Mouse (Mus musculus) forebrain, embryonic 12.5 days (tissue): Measurements from ENCODE around the gene Fam3b. TPM values are rescaled to one million over a fixed set of nuclear protein-coding genes. Genes with fewer than 3 reads are reported as not detected.

Experiments used
- ATAC-seq: fragments of 200-750 bp; cut with Nextera tagmentation; 2 replicates; pipeline ENCODE4 v1.8.0; 2017; ENCODE audit warnings: moderate TSS enrichment; ENCODE audit not compliant: low FRiP score
- H3K27ac ChIP-seq: fragments of 300-500 bp; sonication (generic); 2 replicates; pipeline ENCODE4 v1.5.1; 2016; ENCODE audit warnings: mild to moderate bottlenecking
- H3K27me3 ChIP-seq: fragments of 300-500 bp; sonication (generic); 2 replicates; pipeline ENCODE4 v1.6.1; 2016; ENCODE audit warnings: mild to moderate bottlenecking
- H3K36me3 ChIP-seq: fragments of 300-500 bp; sonication (generic); replicated peaks from 2 replicates; pipeline ENCODE4 v1.6.1; 2016; ENCODE audit warnings: mild to moderate bottlenecking
- H3K4me1 ChIP-seq: fragments of 300-500 bp; sonication (generic); 2 replicates; pipeline ENCODE4 v1.6.1; 2016
- H3K4me2 ChIP-seq: fragments of 300-500 bp; sonication (generic); 2 replicates; pipeline ENCODE4 v1.6.1; 2016; ENCODE audit warnings: mild to moderate bottlenecking, moderate library complexity
- H3K4me3 ChIP-seq: fragments of 300-500 bp; sonication (generic); replicated peaks from 2 replicates; pipeline ENCODE4 v1.5.1; 2016; ENCODE audit warnings: mild to moderate bottlenecking
- H3K9ac ChIP-seq: fragments of 300-500 bp; sonication (generic); 2 replicates; pipeline ENCODE4 v1.6.1; 2016; ENCODE audit warnings: mild to moderate bottlenecking
- H3K9me3 ChIP-seq: fragments of 300-500 bp; sonication (generic); 2 replicates; pipeline ENCODE4 v1.6.1; 2016
- WGBS: fragments of 180-500 bp; shearing (Covaris S2); methylation state at CpG from one replicate; pipeline ENCODE4 v1.1.7; 2016; 5-methylcytosine and 5-hydroxymethylcytosine counted together
- polyA plus RNA-seq: library from polyadenylated mRNA; unstranded; fragments of >200 nt; fragmentation: Nextera tagmentation; extraction: Ambion mirVana; gene quantifications from 2 replicates; pipeline ENCODE4 v1.2.1, GENCODE M21; 2016

Fam3b gene
- polyA plus RNA-seq = not detected in 2 replicates

GRCm38 (mm10) chr16:97514099-97514940 is at the start of gene Fam3b:
Fam3b (minus strand) TSS chr16:97514816.
- 86% methylated on average over 4 of the region's 4 CpGs for WGBS
- no peak within 1 kb of the TSS for H3K9ac ChIP-seq
- no peak for ATAC-seq
- no peaks in the 10 kb centered on the region for H3K27me3 ChIP-seq
- H3K4me2 ChIP-seq = no peak within 1 kb of the TSS
- H3K4me1 ChIP-seq = no peaks in the 10 kb centered on the region
- no peak within 1 kb of the TSS for H3K4me3 ChIP-seq
- H3K27ac ChIP-seq = no peak within 1 kb of the TSS
- no peaks in the 10 kb centered on the region for H3K36me3 ChIP-seq
- H3K9me3 ChIP-seq = no peaks in the 10 kb centered on the region

- ATAC-seq = no peak
- H3K4me1 ChIP-seq = no peaks in the 10 kb centered on the region
- H3K9me3 ChIP-seq = no peaks in the 10 kb centered on the region
- no peaks in the 10 kb centered on the region for H3K36me3 ChIP-seq
- H3K27ac ChIP-seq = no peak overlapping the region
- H3K4me3 ChIP-seq = no peak overlapping the region
- H3K27me3 ChIP-seq = no peaks in the 10 kb centered on the region
- H3K4me2 ChIP-seq = no peak overlapping the region
- WGBS = 77% methylated on average over 4 of the region's 4 CpGs
- no peak overlapping the region for H3K9ac ChIP-seq
Observed at GRCm38 (mm10) chr16:97544340-97544739, 29.7 kb upstream of the Fam3b start.

DNA sequence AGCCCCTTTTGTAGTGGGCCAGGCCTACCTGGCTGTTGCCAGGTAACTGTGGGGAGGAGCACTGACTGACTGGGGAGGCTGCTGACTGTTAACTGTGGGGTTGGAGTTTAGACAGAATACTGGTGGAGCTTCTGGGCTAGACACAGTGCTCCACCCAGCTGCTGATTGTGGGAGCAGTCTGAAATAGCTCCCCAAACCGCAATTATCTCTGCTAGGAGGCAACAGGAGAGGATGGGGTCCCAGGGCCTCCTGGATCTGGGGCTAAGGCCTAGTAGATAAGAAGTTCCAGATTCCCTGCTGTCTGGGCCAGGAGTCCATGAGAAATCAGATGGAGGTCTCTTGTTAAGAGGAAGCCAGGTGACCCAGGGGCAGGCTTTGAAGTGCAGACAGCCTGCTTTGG is 22.2 kb upstream of the Fam3b start:
- Histone ChIP-seq H3K27ac (no peak overlapping the region), H3K36me3 (no peaks in the 10 kb centered on the region), H3K9me3 (no peaks in the 10 kb centered on the region), H3K4me3 (no peak overlapping the region), H3K4me2 (no peak overlapping the region), H3K4me1 (peaks cover 30% of the 10 kb centered on the region), H3K27me3 (no peaks in the 10 kb centered on the region), H3K9ac (no peak overlapping the region)
- 71% methylated on average over 1 of the region's 1 CpGs for WGBS
- no peak for ATAC-seq

GRCm38 (mm10) chr16:97535808-97536413 is 21.3 kb upstream of the Fam3b start:
- no peaks in the 10 kb centered on the region for H3K36me3 ChIP-seq
- no peaks in the 10 kb centered on the region for H3K27me3 ChIP-seq
- 5% methylated on average over 3 of the region's 3 CpGs for WGBS
- ATAC-seq = peak; percentile 91
- H3K4me1 ChIP-seq = peaks cover 30% of the 10 kb centered on the region
- peak overlapping the region; percentile 31 for H3K4me2 ChIP-seq
- H3K9me3 ChIP-seq = no peaks in the 10 kb centered on the region
- no peak overlapping the region for H3K9ac ChIP-seq
- no peak overlapping the region for H3K4me3 ChIP-seq
- peak overlapping the region; percentile 75 for H3K27ac ChIP-seq

- H3K9ac ChIP-seq = no peak overlapping the region
- no peak overlapping the region for H3K4me3 ChIP-seq
- no peaks in the 10 kb centered on the region for H3K36me3 ChIP-seq
- H3K27me3 ChIP-seq = no peaks in the 10 kb centered on the region
- 49% methylated on average over 5 of the region's 5 CpGs for WGBS
- H3K4me2 ChIP-seq = 0 out of 2 replicates have a peak overlapping the region, but pooled peaks have one; percentile 31
- ATAC-seq = peak; percentile 7; the same call in 1 of the 2 replicates
- no peaks in the 10 kb centered on the region for H3K9me3 ChIP-seq
- peaks cover 30% of the 10 kb centered on the region for H3K4me1 ChIP-seq
- peak overlapping the region; percentile 75 for H3K27ac ChIP-seq
Observed at GRCm38 (mm10) chr16:97534876-97535461, 20.4 kb upstream of the Fam3b start.

DNA sequence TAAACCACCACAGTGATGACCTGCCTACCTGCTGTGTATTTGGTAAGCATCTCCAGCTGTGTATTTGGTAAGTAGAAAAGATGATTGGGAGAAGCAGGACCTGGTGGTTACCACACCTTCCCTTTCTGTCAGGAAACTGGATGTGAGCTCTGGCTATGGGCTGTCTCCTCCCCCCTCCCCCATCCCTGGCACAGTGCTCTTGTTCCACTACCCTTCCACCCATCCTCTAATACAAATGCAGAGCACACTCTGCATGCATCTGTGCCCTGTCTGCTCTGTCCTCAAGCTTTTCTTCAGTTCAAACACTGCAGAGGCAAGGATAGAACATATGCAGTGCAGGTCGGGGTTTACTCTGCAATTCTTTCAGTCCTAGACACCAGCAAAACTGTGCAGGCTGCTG is 19.8 kb upstream of the Fam3b start:
- no peak for ATAC-seq
- 38% methylated on average over 1 of the region's 1 CpGs for WGBS
- Histone ChIP-seq H3K27me3 (no peaks in the 10 kb centered on the region), H3K4me2 (no peak overlapping the region), H3K4me1 (peaks cover 30% of the 10 kb centered on the region), H3K9me3 (no peaks in the 10 kb centered on the region), H3K36me3 (no peaks in the 10 kb centered on the region), H3K4me3 (no peak overlapping the region), H3K27ac (no peak overlapping the region), H3K9ac (no peak overlapping the region)

GRCm38 (mm10) chr16:97533751-97534150 is 19.1 kb upstream of the Fam3b start:
- Histone ChIP-seq H3K9ac (no peak overlapping the region), H3K4me2 (no peak overlapping the region), H3K27me3 (no peaks in the 10 kb centered on the region), H3K4me1 (peaks cover 30% of the 10 kb centered on the region), H3K27ac (no peak overlapping the region), H3K4me3 (no peak overlapping the region), H3K9me3 (no peaks in the 10 kb centered on the region), H3K36me3 (no peaks in the 10 kb centered on the region)
- ATAC-seq = no peak
- WGBS = 91% methylated on average over 5 of the region's 5 CpGs

DNA sequence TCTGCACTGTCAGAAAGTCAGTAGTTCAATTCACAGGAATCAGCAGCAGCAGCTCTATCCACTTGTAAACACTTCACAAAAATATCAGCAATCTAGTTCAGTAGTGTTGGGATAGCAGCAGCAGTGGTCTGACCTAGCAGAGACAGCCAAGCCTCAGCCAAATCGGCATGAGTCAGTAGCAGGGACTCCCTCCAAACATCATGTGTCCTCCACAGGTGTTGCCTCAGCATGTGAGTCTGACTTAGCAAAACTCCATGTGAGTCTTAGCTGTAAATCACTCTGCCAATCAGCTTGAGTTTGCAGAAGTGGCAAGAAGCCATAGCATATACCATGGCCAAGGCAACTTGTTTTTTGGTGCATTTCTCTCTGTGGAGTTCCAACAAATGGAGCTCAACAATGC is 18.5 kb upstream of the Fam3b start:
- Histone ChIP-seq H3K4me1 (peaks cover 30% of the 10 kb centered on the region), H3K36me3 (no peaks in the 10 kb centered on the region), H3K9me3 (no peaks in the 10 kb centered on the region), H3K27me3 (no peaks in the 10 kb centered on the region), H3K4me3 (no peak overlapping the region), H3K9ac (no peak overlapping the region), H3K4me2 (no peak overlapping the region), H3K27ac (no peak overlapping the region)
- 90% methylated on average over 1 of the region's 1 CpGs for WGBS
- ATAC-seq = no peak

DNA sequence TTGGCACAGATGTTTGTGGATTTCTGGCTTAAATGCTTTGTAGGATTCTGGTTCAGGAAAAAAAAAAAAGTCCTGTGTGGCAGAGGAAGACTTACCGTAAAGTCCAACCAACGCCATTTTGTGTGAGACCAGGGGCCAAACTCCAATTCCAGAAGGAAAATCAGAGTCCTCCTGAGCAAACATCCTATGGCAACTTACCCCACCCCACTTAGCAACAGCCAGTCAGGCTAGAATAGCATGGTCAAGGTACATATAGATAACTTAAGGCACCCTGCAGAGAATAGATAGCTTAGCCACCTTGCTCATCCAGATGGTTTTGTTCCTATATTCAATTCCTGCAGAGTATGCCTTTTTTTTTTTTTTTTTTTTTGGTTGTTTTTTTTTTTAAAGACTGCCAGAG is 14.6 kb upstream of the Fam3b start:
- peaks cover under 1% of the 10 kb centered on the region; the same call in 1 of the 2 replicates for H3K4me1 ChIP-seq

DNA sequence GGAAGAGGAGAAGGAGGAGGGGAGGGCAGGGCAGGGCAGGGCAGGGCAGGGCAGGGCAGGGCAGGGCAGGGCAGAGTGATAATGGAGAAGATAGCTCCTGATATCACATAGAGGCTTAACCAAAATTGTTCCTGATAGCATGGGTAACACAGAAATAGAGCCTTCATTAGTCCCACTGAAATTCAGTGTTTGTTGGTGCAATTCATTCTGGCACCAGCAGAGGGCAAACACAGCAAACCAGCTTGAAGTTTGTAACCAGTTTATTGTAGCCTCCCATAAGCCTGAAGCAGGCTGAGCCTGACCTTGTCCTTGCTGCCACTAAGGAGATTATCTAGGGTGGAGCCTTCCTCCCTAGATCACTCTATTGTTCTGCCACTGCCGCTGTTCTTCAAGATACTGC is 8.4 kb upstream of the Fam3b start:
- WGBS = 17% methylated on average over 1 of the region's 1 CpGs
- no peak overlapping the region for H3K4me2 ChIP-seq
- H3K4me3 ChIP-seq = no peak overlapping the region
- ATAC-seq = no peak
- no peaks in the 10 kb centered on the region for H3K9me3 ChIP-seq
- 0 out of 2 replicates have a peak, but pooled peaks cover 3% of the 10 kb centered on the region for H3K27me3 ChIP-seq
- no peak overlapping the region for H3K27ac ChIP-seq
- H3K36me3 ChIP-seq = no peaks in the 10 kb centered on the region
- no peak overlapping the region for H3K9ac ChIP-seq
- H3K4me1 ChIP-seq = no peaks in the 10 kb centered on the region

More for the DNA sequence above, 14.6 kb upstream of the Fam3b start:
- no peaks in the 10 kb centered on the region for H3K36me3 ChIP-seq
- no peaks in the 10 kb centered on the region for H3K9me3 ChIP-seq
- H3K4me3 ChIP-seq = no peak overlapping the region
- no peak overlapping the region for H3K9ac ChIP-seq
- H3K4me2 ChIP-seq = no peak overlapping the region
- no peaks in the 10 kb centered on the region for H3K27me3 ChIP-seq
- 88% methylated on average over 2 of the region's 2 CpGs for WGBS
- H3K27ac ChIP-seq = no peak overlapping the region
- ATAC-seq = no peak

- Histone ChIP-seq H3K4me2 (no peak overlapping the region), H3K27me3 (0 out of 2 replicates have a peak, but pooled peaks cover 3% of the 10 kb centered on the region), H3K9me3 (no peaks in the 10 kb centered on the region), H3K36me3 (no peaks in the 10 kb centered on the region), H3K4me1 (no peaks in the 10 kb centered on the region), H3K27ac (no peak overlapping the region), H3K4me3 (no peak overlapping the region), H3K9ac (no peak overlapping the region)
- WGBS = 87% methylated on average over 6 of the region's 6 CpGs
- ATAC-seq = no peak
Observed at GRCm38 (mm10) chr16:97521983-97522382, 7.4 kb upstream of the Fam3b start.

DNA sequence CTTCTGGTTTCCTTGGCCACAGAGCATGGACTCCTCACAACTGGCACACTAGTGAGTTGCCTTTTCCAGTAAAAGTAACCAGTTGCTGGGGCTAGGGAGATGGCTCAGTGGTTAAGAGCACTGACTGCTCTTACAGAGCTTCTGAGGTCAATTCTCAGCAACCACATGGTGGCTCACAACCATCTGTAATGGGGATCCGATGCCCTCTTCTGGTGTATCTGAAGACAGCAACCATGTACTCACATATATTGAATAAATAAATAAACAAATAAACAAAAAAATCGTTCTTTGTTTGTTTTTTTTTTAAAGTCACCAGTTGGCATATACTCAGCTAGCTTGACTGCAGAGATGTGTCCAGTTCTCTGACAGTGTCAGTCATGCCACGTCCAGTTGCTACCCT is 1.7 kb upstream of the Fam3b start:
- no peak for ATAC-seq
- Histone ChIP-seq H3K4me1 (no peaks in the 10 kb centered on the region), H3K4me2 (no peak overlapping the region), H3K36me3 (no peaks in the 10 kb centered on the region), H3K9ac (no peak overlapping the region), H3K27ac (no peak overlapping the region), H3K4me3 (no peak overlapping the region), H3K27me3 (no peaks in the 10 kb centered on the region), H3K9me3 (no peaks in the 10 kb centered on the region)
- 79% methylated on average over 3 of the region's 3 CpGs for WGBS
